Mouse (Mus musculus) MEL (cell line): Measurements from ENCODE around the gene Cdk14. TPM values are rescaled to one million over a fixed set of nuclear protein-coding genes. Genes with fewer than 3 reads are reported as not detected.

ENCODE experiments used
- DNase-seq: peaks from one replicate; pipeline ENCODE4 v3.0.0; 2011; ENCODE audit warnings: low read depth, low spot score
- H3K27ac ChIP-seq: 2 replicates; pipeline ENCODE4 v1.5.1; 2012; ENCODE audit warnings: low read depth, mild to moderate bottlenecking, control low read depth, low read length, moderate library complexity; ENCODE audit not compliant: control insufficient read depth
- H3K27me3 ChIP-seq, 2 experiments: fragments of 150-350 bp in 1 of 2; sonication (generic) in 1 of 2; 2 replicates each; pipeline ENCODE4 v1.6.1; 2012; ENCODE audit warnings: low read length in 2 of 2, mild to moderate bottlenecking in 2 of 2, improper control_type of control experiment in 1 of 2, moderate library complexity in 1 of 2; ENCODE audit not compliant: insufficient read depth in 2 of 2, control insufficient read depth in 1 of 2
- H3K36me3 ChIP-seq, 2 experiments: 2 replicates each; pipeline ENCODE4 v1.6.1; 2012 to 2014; ENCODE audit warnings: low read length in 2 of 2, improper control_type of control experiment in 1 of 2, inconsistent platforms in 1 of 2, mild to moderate bottlenecking in 1 of 2; ENCODE audit not compliant: insufficient read depth in 2 of 2, control insufficient read depth in 1 of 2
- H3K4me1 ChIP-seq, 2 experiments: fragments of 150-350 bp in 1 of 2; sonication (generic) in 1 of 2; 2 replicates each; pipeline ENCODE4 v1.6.1; 2012; ENCODE audit warnings: low read length in 2 of 2, improper control_type of control experiment in 1 of 2, mild to moderate bottlenecking in 1 of 2; ENCODE audit not compliant: insufficient read depth in 2 of 2, control insufficient read depth in 1 of 2
- H3K4me3 ChIP-seq, 2 experiments: fragments of 150-350 bp in 1 of 2; sonication (generic) in 1 of 2; 2 replicates each; pipeline ENCODE4 v1.5.1; 2012; ENCODE audit warnings: low read depth in 2 of 2, low read length in 2 of 2, mild to moderate bottlenecking in 2 of 2, moderate library complexity in 2 of 2, control low read depth in 1 of 2, improper control_type of control experiment in 1 of 2; ENCODE audit not compliant: control insufficient read depth in 1 of 2, insufficient read depth in 1 of 2
- H3K79me2 ChIP-seq: 2 replicates; pipeline ENCODE4 v1.6.1; 2012; ENCODE audit warnings: mild to moderate bottlenecking, low read length, moderate library complexity; ENCODE audit not compliant: control insufficient read depth, poor library complexity, insufficient read depth
- H3K9ac ChIP-seq: 2 replicates; pipeline ENCODE4 v1.6.1; 2012; ENCODE audit warnings: low read depth, mild to moderate bottlenecking, control low read depth, low read length, moderate library complexity; ENCODE audit not compliant: control insufficient read depth, poor library complexity, severe bottlenecking
- H3K9me3 ChIP-seq: fragments of 150-350 bp; sonication (generic); replicated peaks from 2 replicates; pipeline ENCODE4 v1.6.1; 2012; ENCODE audit warnings: mild to moderate bottlenecking, low read length, improper control_type of control experiment, moderate library complexity; ENCODE audit not compliant: insufficient read depth
- BHLHE40 ChIP-seq: IDR thresholded peaks from 2 replicates; pipeline ENCODE4 v1.6.1; 2012; ENCODE audit warnings: low read depth, mild to moderate bottlenecking, inconsistent platforms, low read length, improper control_type of control experiment, borderline replicate concordance
- CHD1 ChIP-seq: IDR thresholded peaks from 2 replicates; pipeline ENCODE4 v1.6.1; 2012; ENCODE audit warnings: low read depth, mild to moderate bottlenecking, inconsistent platforms, low read length, improper control_type of control experiment
- CHD2 ChIP-seq: IDR thresholded peaks from 2 replicates; pipeline ENCODE4 v1.6.1; 2011; ENCODE audit warnings: low read length, improper control_type of control experiment
- ELF1 ChIP-seq: IDR thresholded peaks from 2 replicates; pipeline ENCODE4 v1.6.1; 2014; ENCODE audit warnings: low read depth, mild to moderate bottlenecking, inconsistent platforms, low read length, improper control_type of control experiment, moderate library complexity
- ETS1 ChIP-seq: IDR thresholded peaks from 2 replicates; pipeline ENCODE4 v1.6.1; 2012; ENCODE audit warnings: low read depth, mild to moderate bottlenecking, inconsistent platforms, low read length, improper control_type of control experiment, moderate library complexity
- GABPA ChIP-seq: IDR thresholded peaks from 2 replicates; pipeline ENCODE4 v1.6.1; 2012; ENCODE audit warnings: low read depth, mild to moderate bottlenecking, inconsistent platforms, low read length, improper control_type of control experiment, moderate library complexity
- GATA1 ChIP-seq: IDR thresholded peaks from 2 replicates; pipeline ENCODE4 v1.6.1; 2011; ENCODE audit warnings: low read depth, low read length, improper control_type of control experiment
- HCFC1 ChIP-seq: IDR thresholded peaks from 2 replicates; pipeline ENCODE4 v1.6.1; 2012; ENCODE audit warnings: low read depth, mild to moderate bottlenecking, inconsistent platforms, low read length, improper control_type of control experiment, moderate library complexity
- JUND ChIP-seq: IDR thresholded peaks from 2 replicates; pipeline ENCODE4 v1.6.1; 2011; ENCODE audit warnings: low read depth, mild to moderate bottlenecking, improper control_type of control experiment, low read length
- KAT2A ChIP-seq: conservative IDR thresholded peaks from 2 replicates; pipeline ENCODE4 v1.6.1; 2012; ENCODE audit warnings: low read depth, low read length, improper control_type of control experiment, inconsistent platforms
- MAFK ChIP-seq: IDR thresholded peaks from 2 replicates; pipeline ENCODE4 v1.6.1; 2011; ENCODE audit warnings: low read depth, mild to moderate bottlenecking, low read length, improper control_type of control experiment, borderline replicate concordance
- MAX ChIP-seq: IDR thresholded peaks from 2 replicates; pipeline ENCODE4 v1.6.1; 2011; ENCODE audit warnings: low read length, improper control_type of control experiment
- NELFE ChIP-seq: IDR thresholded peaks from 2 replicates; pipeline ENCODE4 v1.6.1; 2011; ENCODE audit warnings: low read depth, low read length, improper control_type of control experiment
- POLR2A ChIP-seq, 2 experiments: IDR thresholded peaks; 2 replicates each; pipeline ENCODE4 v1.6.1; 2011 to 2012; ENCODE audit warnings: low read length in 2 of 2, mild to moderate bottlenecking in 2 of 2, control low read depth in 1 of 2, improper control_type of control experiment in 1 of 2, low read depth in 1 of 2, moderate library complexity in 1 of 2; ENCODE audit not compliant: control insufficient read depth in 1 of 2, insufficient read depth in 1 of 2, poor library complexity in 1 of 2
- POLR2AphosphoS2 ChIP-seq: IDR thresholded peaks from 2 replicates; pipeline ENCODE4 v1.6.1; 2011; ENCODE audit warnings: low read length, improper control_type of control experiment
- POLR2AphosphoS5 ChIP-seq: IDR thresholded peaks from 2 replicates; pipeline ENCODE4 v1.6.1; 2012; ENCODE audit warnings: low read depth, borderline replicate concordance, mild to moderate bottlenecking, inconsistent platforms, low read length, moderate library complexity, mixed read lengths
- RCOR1 ChIP-seq: IDR thresholded peaks from 2 replicates; pipeline ENCODE4 v1.6.1; 2012; ENCODE audit warnings: low read depth, mild to moderate bottlenecking, inconsistent platforms, low read length, improper control_type of control experiment
- SMC3 ChIP-seq: IDR thresholded peaks from 2 replicates; pipeline ENCODE4 v1.6.1; 2011; ENCODE audit warnings: low read depth, low read length, improper control_type of control experiment
- TAL1 ChIP-seq: IDR thresholded peaks from 2 replicates; pipeline ENCODE4 v1.6.1; 2012; ENCODE audit warnings: mild to moderate bottlenecking, inconsistent platforms, low read length, moderate library complexity, mixed read lengths
- TBP ChIP-seq: IDR thresholded peaks from 2 replicates; pipeline ENCODE4 v1.8.0; 2011; ENCODE audit warnings: low read depth, low read length, improper control_type of control experiment
- TCF12 ChIP-seq: IDR thresholded peaks from 2 replicates; pipeline ENCODE4 v1.6.1; 2014; ENCODE audit warnings: low read depth, mild to moderate bottlenecking, inconsistent platforms, low read length, improper control_type of control experiment, moderate library complexity
- USF1 ChIP-seq: IDR thresholded peaks from 2 replicates; pipeline ENCODE4 v1.6.1; 2014; ENCODE audit warnings: low read depth, mild to moderate bottlenecking, inconsistent platforms, low read length, improper control_type of control experiment, moderate library complexity
- USF2 ChIP-seq, 2 experiments: IDR thresholded peaks; 2 replicates each; pipeline ENCODE4 v1.6.1; 2011 to 2012; ENCODE audit warnings: improper control_type of control experiment in 2 of 2, low read length in 2 of 2, borderline replicate concordance in 1 of 2, inconsistent platforms in 1 of 2, low read depth in 1 of 2, mild to moderate bottlenecking in 1 of 2; ENCODE audit not compliant: insufficient read depth in 1 of 2
- ZC3H11A ChIP-seq: IDR thresholded peaks from 2 replicates; pipeline ENCODE4 v1.6.1; 2012; ENCODE audit warnings: low read depth, mild to moderate bottlenecking, inconsistent platforms, low read length, improper control_type of control experiment
- ZNF384 ChIP-seq: IDR thresholded peaks from 2 replicates; pipeline ENCODE4 v1.6.1; 2012; ENCODE audit warnings: low read depth, mild to moderate bottlenecking, inconsistent platforms, low read length, improper control_type of control experiment
- polyA plus RNA-seq, 2 experiments: library from polyadenylated mRNA; stranded (reverse) in 1 of 2; unstranded in 1 of 2; fragments of >175 nt in 1 of 2; fragments of >200 nt in 1 of 2; gene quantifications; 2 replicates each; pipeline versions ENCODE4 v1.2.1 to v1.2.4; 2012; ENCODE audit warnings: low replicate concordance in 2 of 2, low read depth in 1 of 2; ENCODE audit not compliant: insufficient read length in 2 of 2, insufficient read depth in 1 of 2, missing spikeins in 1 of 2
- total RNA-seq: library from RNA; depleted of rRNA; stranded (reverse); fragments of 300-350 nt; gene quantifications from 2 replicates; pipeline ENCODE4 v1.2.3, GENCODE M21; 2012

The Cdk14 gene
- total and polyA plus RNA-seq, 3 experiments = not detected

DNA sequence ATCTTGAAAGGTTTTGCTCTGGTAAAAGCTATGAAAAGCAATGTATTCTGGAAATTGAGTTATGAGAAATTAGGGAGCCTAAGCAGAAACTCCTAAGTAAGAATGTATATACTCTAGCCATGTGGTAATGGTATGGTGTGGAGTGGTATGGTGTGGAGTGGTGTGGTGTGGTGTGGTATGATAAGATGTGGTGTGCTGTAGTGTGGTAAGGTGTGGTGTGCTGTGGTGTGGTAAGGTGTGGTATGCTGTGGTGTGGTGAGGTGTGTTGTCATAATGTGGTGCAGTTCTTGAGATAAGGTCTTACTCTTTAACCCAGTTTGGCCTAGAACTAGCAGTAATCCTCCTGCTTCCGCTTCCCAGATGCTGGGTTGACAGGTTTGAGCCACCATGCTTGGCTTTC is 45.7 kb downstream of the Cdk14 start:
- Histone ChIP-seq H3K79me2 (no peaks in the 10 kb centered on the region), H3K36me3 (no peaks in the 10 kb centered on the region), H3K4me1 (no peaks in the 10 kb centered on the region), H3K9ac (no peak overlapping the region), H3K4me3 (no peak overlapping the region), H3K9me3 (no peaks in the 10 kb centered on the region), H3K27ac (no peak overlapping the region), H3K27me3 (no peaks in the 10 kb centered on the region)
- TF ChIP-seq ZNF384 (no peak), GABPA (no peak), POLR2AphosphoS2 (no peak), RCOR1 (no peak), ZC3H11A (no peak), USF1 (no peak), GATA1 (no peak), JUND (no peak), MAX (no peak)
- DNase-seq = no peak

DNA sequence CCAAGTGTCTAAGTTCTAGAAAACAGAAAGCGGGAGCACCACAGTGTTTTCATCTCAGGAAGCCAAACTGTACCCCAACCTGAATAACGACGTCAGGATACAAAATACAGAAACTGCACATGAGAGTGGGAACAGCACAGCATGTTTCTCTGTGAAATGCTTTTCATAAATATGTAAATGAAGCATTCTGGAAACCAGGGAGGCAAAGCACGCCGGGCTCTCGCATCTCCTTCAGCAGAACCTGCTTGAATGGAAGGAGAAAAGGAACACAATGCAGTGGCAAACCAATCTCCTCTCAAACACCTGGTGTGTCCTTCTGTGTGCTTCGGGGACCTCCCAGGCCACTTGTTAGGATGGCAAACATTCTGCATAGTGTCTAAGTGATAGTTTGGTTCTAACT is 46.6 kb downstream of the Cdk14 start:
- Histone ChIP-seq H3K27ac (no peak overlapping the region), H3K27me3 (no peaks in the 10 kb centered on the region), H3K36me3 (no peaks in the 10 kb centered on the region), H3K4me3 (no peak overlapping the region), H3K79me2 (no peaks in the 10 kb centered on the region)
- DNase-seq = no peak
- no peak for TF ChIP-seq POLR2A (IDR thresholded peaks at IDR 0.05; ENCODE audit: control insufficient read depth in 1 of 2, insufficient read depth in 1 of 2, low read depth in 1 of 2, low read length in 2 of 2, poor library complexity in 1 of 2)
- TF ChIP-seq, all 39 proteins: peak for 0
- no peaks in the 10 kb centered on the region for H3K9me3 ChIP-seq
- no peak overlapping the region for H3K9ac ChIP-seq
- H3K4me1 ChIP-seq = no peaks in the 10 kb centered on the region

DNA sequence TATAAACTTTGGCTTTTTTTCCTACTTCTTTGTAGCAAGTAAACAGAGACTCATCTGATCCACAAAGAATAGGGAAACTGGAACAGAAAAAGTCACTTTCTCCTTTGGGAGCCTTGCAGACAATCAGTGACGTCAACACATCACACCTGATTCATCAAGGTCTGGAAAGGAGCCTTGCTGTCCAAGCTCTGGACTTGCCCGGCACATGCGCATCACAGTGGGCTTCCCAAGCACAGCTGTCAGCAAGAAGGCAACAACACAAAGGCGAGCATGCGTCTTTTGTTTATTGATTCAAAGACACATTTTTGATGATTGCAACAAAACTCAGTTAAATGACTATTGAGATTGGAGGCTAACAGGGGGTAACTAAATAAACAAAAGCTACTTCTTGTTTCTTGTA is 47.2 kb downstream of the Cdk14 start:
- H3K27me3 ChIP-seq = no peaks in the 10 kb centered on the region
- no peak overlapping the region for H3K4me3 ChIP-seq
- no peaks in the 10 kb centered on the region for H3K36me3 ChIP-seq
- TF ChIP-seq POLR2AphosphoS5 (no peak), TAL1 (no peak), USF2 (IDR thresholded peaks at IDR 0.05; ENCODE audit: borderline replicate concordance in 1 of 2, insufficient read depth in 1 of 2, low read depth in 1 of 2, low read length in 2 of 2) (no peak), BHLHE40 (no peak), TCF12 (no peak), POLR2A (IDR thresholded peaks at IDR 0.05; ENCODE audit: control insufficient read depth in 1 of 2, insufficient read depth in 1 of 2, low read depth in 1 of 2, low read length in 2 of 2, poor library complexity in 1 of 2) (no peak), MAFK (no peak), ETS1 (no peak), KAT2A (no peak), SMC3 (no peak), MAX (no peak), HCFC1 (no peak), RCOR1 (no peak), USF1 (no peak), CHD2 (no peak), TBP (no peak), NELFE (no peak), ELF1 (no peak), CHD1 (no peak)
- TF ChIP-seq, all 39 proteins: peak for 0
- H3K79me2 ChIP-seq = no peaks in the 10 kb centered on the region
- DNase-seq = no peak
- no peak overlapping the region for H3K27ac ChIP-seq
- H3K9me3 ChIP-seq = no peaks in the 10 kb centered on the region
- no peak overlapping the region for H3K9ac ChIP-seq
- no peaks in the 10 kb centered on the region for H3K4me1 ChIP-seq
